Mouse (Mus musculus): ENCODE data around the gene Naip6. TPM values are rescaled to one million over a fixed set of nuclear protein-coding genes. Genes with fewer than 3 reads are reported as not detected.

Gene Naip6
- total RNA-seq, 1 experiment from 2014 or later, result 3.0 TPM

Other genes with a start within 250 kb of the Naip6 start
- gene Bdp1, start 213.6 kb downstream of the Naip6 start, total RNA-seq (2017), result 66.5 and 72.8 TPM in 2 replicates
- 71.2 and 153 TPM in 2 replicates for gene Serf1, start 209.7 kb downstream of the Naip6 start, total RNA-seq (2017)
- 52.2 and 54.5 TPM in 2 replicates for gene Smn1, start 192.8 kb downstream of the Naip6 start, total RNA-seq (2017)
- 7.0 and 8.7 TPM in 2 replicates for gene Naip2, start 115.6 kb downstream of the Naip6 start, total RNA-seq (2017)
- gene Naip5, start 71.4 kb downstream of the Naip6 start, total RNA-seq (2017), result 10.0 and 11.7 TPM in 2 replicates
- gene Naip1, start 135.2 kb upstream of the Naip6 start, total RNA-seq (2017), result not detected in 2 replicates
- 54.2 and 85.3 TPM in 2 replicates for gene Gtf2h2, start 174.9 kb upstream of the Naip6 start, total RNA-seq (2017)
- gene Ocln, start 235.0 kb upstream of the Naip6 start, total RNA-seq (2017), result not detected in 2 replicates